Mouse (Mus musculus): Measurements from ENCODE around the gene Gm9745. TPM values are rescaled to one million over a fixed set of nuclear protein-coding genes. Genes with fewer than 3 reads are reported as not detected.
"Not testable (repeated sequence)": the region's sequence is repeated elsewhere in the genome, so short reads cannot be mapped to it uniquely, and the experiment has no call there.

Gene Gm9745
- total and polyA plus RNA-seq, 3 experiments, result not detected

DNA sequence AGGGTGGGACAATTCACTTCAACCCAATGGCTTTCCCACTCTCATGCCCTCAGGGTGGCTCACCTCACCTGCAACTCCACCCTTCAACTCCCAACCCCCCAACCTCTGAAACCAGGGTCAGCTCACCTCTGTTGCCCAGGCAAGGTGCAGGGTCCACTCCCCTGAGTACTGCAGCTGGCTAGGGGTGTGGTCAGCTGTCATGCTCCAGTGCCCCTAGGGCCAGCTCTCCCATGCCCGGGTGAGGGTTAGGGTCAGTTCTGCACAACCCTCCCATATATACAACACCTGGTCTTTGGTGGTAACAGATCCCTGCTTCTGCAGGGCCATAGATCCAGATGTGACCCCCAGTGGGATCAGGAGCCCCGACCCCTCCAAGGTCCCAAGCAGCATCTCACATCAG lies 7.1 kb upstream of the Gm9745 start:
- H3K9ac ChIP-seq (ENCODE audit: low read depth, low read length); H3K27ac ChIP-seq; H3K27me3 ChIP-seq (ENCODE audit: control insufficient read depth, insufficient read depth, low read length); H3K36me3 ChIP-seq (ENCODE audit: control insufficient read depth, insufficient read depth, low read length); H3K79me2 ChIP-seq (replicated peaks; ENCODE audit: control insufficient read depth, insufficient read depth, low read length); DNase-seq; H3K4me1 ChIP-seq (ENCODE audit: control insufficient read depth, insufficient read depth, low read length); H3K4me3 ChIP-seq; intact Hi-C loops (cut with DNase I): not testable (repeated sequence)
- WGBS, result 82% methylated on average over 2 of the region's 2 CpGs

DNA sequence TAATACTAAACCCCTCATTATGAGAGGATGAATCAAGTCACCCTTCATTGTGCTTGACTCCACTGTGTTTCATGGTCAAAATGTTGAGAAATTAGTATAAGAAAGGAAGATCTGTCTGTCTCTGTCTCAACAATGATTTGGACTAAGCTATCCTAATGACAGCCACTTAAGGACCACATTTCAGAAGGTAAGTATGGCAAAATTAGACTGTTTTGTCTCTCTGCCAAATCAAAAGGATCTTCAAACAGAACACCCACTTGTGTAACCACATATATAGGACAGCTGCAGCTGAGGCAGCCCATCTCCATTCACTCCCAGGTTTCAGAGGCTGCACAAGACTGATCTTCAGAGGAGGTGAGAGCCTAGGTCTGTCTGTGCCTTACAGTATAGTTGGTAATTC lies 4.5 kb upstream of the Gm9745 start, which contains the start of gene Idi2:
Gene Idi2, plus strand, starts transcription at position 301 of the 400 bp plus-strand sequence.
- intact Hi-C loops (cut with DNase I); DNase-seq: not testable (repeated sequence)

DNA sequence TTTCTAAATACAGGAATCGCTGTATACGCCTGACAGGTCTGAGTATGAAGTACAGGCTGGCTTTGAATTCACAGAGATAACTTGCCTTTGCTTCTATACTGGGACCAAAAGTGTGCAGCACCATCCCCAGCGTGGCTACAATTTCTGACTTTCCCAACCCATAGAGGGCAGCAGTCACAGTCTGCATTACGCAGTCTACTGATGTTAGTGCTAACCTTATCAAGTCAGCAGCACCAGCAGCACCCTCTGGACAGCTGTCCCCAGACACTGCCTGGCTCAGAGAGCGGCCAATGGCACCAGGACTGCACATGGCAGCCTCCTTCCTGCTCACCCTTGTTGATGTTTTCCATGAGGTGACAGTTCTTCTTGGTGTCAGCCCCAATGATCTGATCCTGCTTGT lies 4.2 kb downstream of the Gm9745 start:
- H3K79me2 ChIP-seq (replicated peaks; ENCODE audit: control insufficient read depth, insufficient read depth, low read length); H3K36me3 ChIP-seq (ENCODE audit: control insufficient read depth, insufficient read depth, low read length): not testable (repeated sequence)
- WGBS, result no CpG with 5 or more reads among the region's 5 CpGs

More for the DNA sequence above, 4.5 kb upstream of the Gm9745 start, which contains the start of gene Idi2:
- not testable (repeated sequence) for H3K27ac ChIP-seq; H3K9ac ChIP-seq (ENCODE audit: low read depth, low read length); H3K4me1 ChIP-seq (ENCODE audit: control insufficient read depth, insufficient read depth, low read length); H3K79me2 ChIP-seq (replicated peaks; ENCODE audit: control insufficient read depth, insufficient read depth, low read length); H3K4me3 ChIP-seq; H3K27me3 ChIP-seq (ENCODE audit: control insufficient read depth, insufficient read depth, low read length); H3K36me3 ChIP-seq (ENCODE audit: control insufficient read depth, insufficient read depth, low read length)

DNA sequence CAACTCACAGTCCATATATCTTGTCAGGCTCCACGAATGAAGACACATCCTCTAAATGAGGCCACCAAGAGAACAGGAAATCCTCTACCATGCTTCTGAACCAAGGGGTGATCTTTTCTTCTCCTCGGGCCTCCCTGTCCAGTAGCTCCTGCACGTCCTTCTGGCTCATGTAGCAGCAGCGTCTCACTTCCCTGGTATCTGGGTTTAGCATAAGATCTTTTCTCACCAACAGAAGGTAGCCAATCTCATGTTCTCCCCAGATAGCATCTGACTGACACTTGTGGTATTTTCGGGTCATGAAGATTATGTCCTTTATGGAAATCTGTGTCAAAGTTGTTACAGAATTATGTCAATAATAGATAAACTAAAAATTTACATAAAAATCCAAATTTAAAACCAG lies 6.3 kb downstream of the Gm9745 start:
- H3K27me3 ChIP-seq (ENCODE audit: control insufficient read depth, insufficient read depth, low read length); H3K9ac ChIP-seq (ENCODE audit: low read depth, low read length); H3K36me3 ChIP-seq (ENCODE audit: control insufficient read depth, insufficient read depth, low read length); DNase-seq; H3K4me3 ChIP-seq; H3K27ac ChIP-seq; H3K79me2 ChIP-seq (replicated peaks; ENCODE audit: control insufficient read depth, insufficient read depth, low read length); H3K4me1 ChIP-seq (ENCODE audit: control insufficient read depth, insufficient read depth, low read length); intact Hi-C loops (cut with DNase I): not testable (repeated sequence)
- WGBS, result 38% methylated on average over 1 of the region's 5 CpGs

More for the DNA sequence above, 4.2 kb downstream of the Gm9745 start:
- H3K4me1 ChIP-seq (ENCODE audit: control insufficient read depth, insufficient read depth, low read length); DNase-seq; H3K27me3 ChIP-seq (ENCODE audit: control insufficient read depth, insufficient read depth, low read length); H3K4me3 ChIP-seq; H3K9ac ChIP-seq (ENCODE audit: low read depth, low read length); H3K27ac ChIP-seq; intact Hi-C loops (cut with DNase I): not testable (repeated sequence)

DNA sequence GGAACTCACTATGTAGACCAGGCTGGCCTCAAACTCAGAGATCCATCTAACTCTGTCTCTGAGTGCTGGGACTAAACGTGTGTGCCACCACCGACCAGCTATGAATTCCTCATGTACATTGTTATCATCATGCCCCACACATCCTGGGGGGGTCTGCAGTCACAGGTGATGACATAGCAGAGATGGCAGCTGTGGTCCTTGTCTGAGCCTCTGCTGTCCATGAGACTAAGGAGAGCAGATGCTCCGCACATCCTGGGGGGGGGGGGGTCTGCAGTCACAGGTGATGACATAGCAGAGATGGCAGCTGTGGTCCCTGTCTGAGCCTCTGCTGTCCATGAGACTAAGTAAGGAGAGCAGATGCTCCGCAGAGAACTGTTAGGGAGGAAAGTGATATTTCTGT lies 6.9 kb downstream of the Gm9745 start:
- H3K9ac ChIP-seq (ENCODE audit: low read depth, low read length); H3K4me3 ChIP-seq; DNase-seq; H3K27me3 ChIP-seq (ENCODE audit: control insufficient read depth, insufficient read depth, low read length); intact Hi-C loops (cut with DNase I); H3K27ac ChIP-seq; H3K36me3 ChIP-seq (ENCODE audit: control insufficient read depth, insufficient read depth, low read length); H3K79me2 ChIP-seq (replicated peaks; ENCODE audit: control insufficient read depth, insufficient read depth, low read length); H3K4me1 ChIP-seq (ENCODE audit: control insufficient read depth, insufficient read depth, low read length): not testable (repeated sequence)
- WGBS, result 75% methylated on average over 4 of the region's 4 CpGs

DNA sequence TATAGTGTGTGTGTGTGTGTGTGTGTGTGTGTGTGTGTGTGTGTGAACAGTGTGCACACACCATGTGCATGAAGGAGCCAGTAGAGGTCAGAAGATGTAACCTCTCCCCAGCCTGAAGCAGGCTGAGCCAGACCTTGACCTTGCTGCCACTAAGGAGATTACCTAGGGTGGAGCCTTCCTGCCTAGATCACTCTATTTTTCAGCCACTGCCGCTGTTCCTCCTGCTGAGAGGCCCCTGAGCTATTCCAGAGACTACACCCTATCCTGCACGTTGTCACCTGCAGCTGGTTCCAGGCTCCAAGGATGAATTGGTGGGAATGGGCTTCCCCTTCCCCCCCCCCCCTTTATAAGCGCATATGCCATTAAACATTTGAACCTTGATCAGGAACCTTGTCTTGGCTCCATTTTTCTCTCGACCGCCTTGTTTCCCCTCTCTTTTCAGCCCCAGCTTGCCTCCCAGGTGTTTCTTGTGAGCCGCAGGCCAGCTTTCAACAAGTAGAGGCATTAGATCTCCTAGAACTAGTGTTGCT lies 10.4 kb downstream of the Gm9745 start:
- H3K27me3 ChIP-seq (ENCODE audit: control insufficient read depth, insufficient read depth, low read length); H3K36me3 ChIP-seq (ENCODE audit: control insufficient read depth, insufficient read depth, low read length); H3K27ac ChIP-seq; H3K4me1 ChIP-seq (ENCODE audit: control insufficient read depth, insufficient read depth, low read length); intact Hi-C loops (cut with DNase I); H3K4me3 ChIP-seq; H3K79me2 ChIP-seq (replicated peaks; ENCODE audit: control insufficient read depth, insufficient read depth, low read length); DNase-seq; H3K9ac ChIP-seq (ENCODE audit: low read depth, low read length): not testable (repeated sequence)
- 70% methylated on average over 6 of the region's 6 CpGs for WGBS

DNA sequence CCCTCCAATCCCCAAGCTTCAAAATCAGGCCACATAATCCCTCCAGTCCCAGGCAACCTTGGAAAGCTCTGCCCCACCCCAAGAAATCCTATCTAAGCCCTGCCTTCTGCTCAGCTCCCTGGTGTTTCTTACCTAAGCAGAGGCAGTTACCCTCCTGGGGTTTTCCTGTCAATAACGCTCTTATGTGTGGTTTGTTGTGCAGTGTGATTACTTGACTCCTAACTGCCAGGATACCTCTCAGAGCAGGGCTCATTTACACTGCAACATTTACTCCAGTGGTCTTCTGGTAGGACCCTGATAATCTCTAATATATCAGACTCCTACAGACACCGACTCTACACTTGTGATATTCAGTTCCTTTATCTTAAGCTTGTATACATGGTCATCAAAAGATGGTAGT lies 14.5 kb downstream of the Gm9745 start:
- DNase-seq, result no peak
- no peaks in the 10 kb centered on the region for H3K36me3 ChIP-seq (ENCODE audit: control insufficient read depth, insufficient read depth, low read length)
- no peak overlapping the region for H3K9ac ChIP-seq (ENCODE audit: low read depth, low read length)
- no peaks in the 10 kb centered on the region for H3K4me1 ChIP-seq (ENCODE audit: control insufficient read depth, insufficient read depth, low read length)
- H3K79me2 ChIP-seq (replicated peaks; ENCODE audit: control insufficient read depth, insufficient read depth, low read length), result no peaks in the 10 kb centered on the region
- no peak overlapping the region for H3K27ac ChIP-seq
- H3K27me3 ChIP-seq (ENCODE audit: control insufficient read depth, insufficient read depth, low read length), result no peaks in the 10 kb centered on the region
- intact Hi-C loops (cut with DNase I), result no loop called here
- 36% methylated on average over 2 of the region's 2 CpGs for WGBS
- no peak overlapping the region for H3K4me3 ChIP-seq
- TF ChIP-seq EP300 (IDR thresholded peaks at IDR 0.05; ENCODE audit: insufficient read depth, low read depth, low read length), result no peak
- TF ChIP-seq CTCF (IDR thresholded peaks at IDR 0.05), result no peak

DNA sequence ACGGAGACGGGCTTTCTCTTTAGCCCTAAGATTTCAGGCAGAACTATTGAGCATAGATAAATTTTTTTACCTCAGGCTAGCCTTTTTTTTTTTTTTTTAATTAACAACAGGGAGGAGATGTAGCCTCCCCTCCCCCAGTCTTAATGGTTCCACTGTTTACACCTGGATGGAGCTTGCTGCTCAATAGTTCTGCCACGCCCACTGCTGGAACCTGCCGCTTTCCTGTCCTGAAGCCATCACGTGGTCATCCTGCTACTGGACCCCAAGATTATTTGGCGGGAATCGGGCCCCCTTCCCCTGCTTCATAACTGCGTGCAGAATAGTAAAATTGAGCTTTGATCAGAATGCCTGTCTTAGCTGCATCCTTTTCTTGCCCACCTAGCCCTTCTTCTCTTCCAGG lies 34.1 kb downstream of the Gm9745 start:
- H3K79me2 ChIP-seq (replicated peaks; ENCODE audit: control insufficient read depth, insufficient read depth, low read length); intact Hi-C loops (cut with DNase I); H3K4me3 ChIP-seq; H3K4me1 ChIP-seq (ENCODE audit: control insufficient read depth, insufficient read depth, low read length); DNase-seq; H3K9ac ChIP-seq (ENCODE audit: low read depth, low read length); H3K27me3 ChIP-seq (ENCODE audit: control insufficient read depth, insufficient read depth, low read length); H3K36me3 ChIP-seq (ENCODE audit: control insufficient read depth, insufficient read depth, low read length); H3K27ac ChIP-seq: not testable (repeated sequence)
- WGBS, result 89% methylated on average over 8 of the region's 8 CpGs

DNA sequence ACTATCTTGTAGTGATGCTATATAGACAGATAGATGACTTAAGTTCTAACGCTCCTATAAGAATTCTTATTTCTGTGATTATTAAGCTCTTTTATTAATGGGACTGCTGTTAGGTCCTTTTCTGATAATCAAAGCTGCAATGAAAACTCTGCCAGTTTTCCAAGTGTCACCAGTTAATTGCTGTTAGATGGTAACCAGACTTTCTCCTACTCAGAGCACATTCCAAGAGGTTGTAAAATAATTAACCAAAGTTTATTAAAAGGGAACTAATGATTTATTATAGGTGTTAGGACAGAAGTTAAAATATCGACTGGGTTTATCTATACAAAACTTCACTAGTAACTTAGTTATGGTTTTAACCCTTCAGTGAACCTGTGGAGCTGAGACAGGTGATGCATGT lies 42.0 kb downstream of the Gm9745 start:
- DNase-seq; H3K4me1 ChIP-seq (ENCODE audit: control insufficient read depth, insufficient read depth, low read length); H3K79me2 ChIP-seq (replicated peaks; ENCODE audit: control insufficient read depth, insufficient read depth, low read length); H3K4me3 ChIP-seq; H3K36me3 ChIP-seq (ENCODE audit: control insufficient read depth, insufficient read depth, low read length); H3K27ac ChIP-seq; H3K27me3 ChIP-seq (ENCODE audit: control insufficient read depth, insufficient read depth, low read length); H3K9ac ChIP-seq (ENCODE audit: low read depth, low read length); intact Hi-C loops (cut with DNase I): not testable (repeated sequence)
- 85% methylated on average over 2 of the region's 2 CpGs for WGBS

All from heart, adult 2 months (tissue).